Mouse (Mus musculus) Muller cell, postnatal 12 days (primary cell): ENCODE results near the gene Rap1b.

Experiments used
- DNase-seq: peaks from one replicate; pipeline ENCODE4 v3.0.0-alpha.2; 2015; ENCODE audit errors: inconsistent ontology term

The Rap1b gene

GRCm38 (mm10) chr10:117858241-117858640, 12.4 kb upstream of the Rap1b start:
- DNase-seq = no peak

- DNase-seq = no peak
These were observed 10.3 kb upstream of the Rap1b start for GRCm38 (mm10) chr10:117856001-117856720.

- DNase-seq = no peak
These were observed 6.9 kb upstream of the Rap1b start for GRCm38 (mm10) chr10:117852648-117853192.

GRCm38 (mm10) chr10:117848981-117849380, 3.1 kb upstream of the Rap1b start:
- no peak for DNase-seq

- no peak for DNase-seq
These were observed 961 bp upstream of the Rap1b start for GRCm38 (mm10) chr10:117846796-117847195.

- no peak for DNase-seq
These were observed 411 bp upstream of the Rap1b start for GRCm38 (mm10) chr10:117846260-117846632.

- peak; percentile 81 for DNase-seq
These were observed 846 bp downstream of the Rap1b start for GRCm38 (mm10) chr10:117844782-117845596.

- DNase-seq = no peak
These were observed 1.6 kb downstream of the Rap1b start for GRCm38 (mm10) chr10:117844279-117844678.

- no peak for DNase-seq
These were observed 2.1 kb downstream of the Rap1b start for GRCm38 (mm10) chr10:117843690-117844089.

- DNase-seq = no peak
These were observed 4.1 kb downstream of the Rap1b start for GRCm38 (mm10) chr10:117841765-117842164.

GRCm38 (mm10) chr10:117840431-117840995, 5.3 kb downstream of the Rap1b start:
- no peak for DNase-seq

- DNase-seq = no peak
These were observed 6.1 kb downstream of the Rap1b start for GRCm38 (mm10) chr10:117839737-117840136.

- DNase-seq = no peak
These were observed 6.9 kb downstream of the Rap1b start for GRCm38 (mm10) chr10:117838924-117839323.

GRCm38 (mm10) chr10:117836354-117836753, 9.5 kb downstream of the Rap1b start:
- no peak for DNase-seq

GRCm38 (mm10) chr10:117835453-117835852, 10.4 kb downstream of the Rap1b start:
- DNase-seq = no peak

- no peak for DNase-seq
These were observed 15.0 kb downstream of the Rap1b start for GRCm38 (mm10) chr10:117830797-117831196.

GRCm38 (mm10) chr10:117829472-117830155, 16.2 kb downstream of the Rap1b start:
- no peak for DNase-seq

- no peak for DNase-seq
These were observed 16.8 kb downstream of the Rap1b start for GRCm38 (mm10) chr10:117829022-117829421.

GRCm38 (mm10) chr10:117828536-117828935, 17.3 kb downstream of the Rap1b start:
- no peak for DNase-seq

GRCm38 (mm10) chr10:117824647-117825046, 21.2 kb downstream of the Rap1b start:
- DNase-seq = no peak

- no peak for DNase-seq
These were observed 21.7 kb downstream of the Rap1b start for GRCm38 (mm10) chr10:117824139-117824538.

GRCm38 (mm10) chr10:117823321-117823720, 22.5 kb downstream of the Rap1b start:
- no peak for DNase-seq
